Mouse (Mus musculus) CH12.LX (cell line): ENCODE data around the gene Eva1b.

ENCODE experiments used
- CHD2 ChIP-seq: IDR thresholded peaks from 2 replicates; pipeline ENCODE4 v1.6.1; 2011; ENCODE audit warnings: low read length, improper control_type of control experiment
- CTCF ChIP-seq, 2 experiments: IDR thresholded peaks in 1 of 2; conservative IDR thresholded peaks in 1 of 2; 2 replicates each; pipeline ENCODE4 v1.5.1; 2011 to 2012; ENCODE audit warnings: low read depth in 2 of 2, low read length in 2 of 2, improper control_type of control experiment in 1 of 2, inconsistent platforms in 1 of 2, mild to moderate bottlenecking in 1 of 2, moderate library complexity in 1 of 2
- EP300 ChIP-seq: IDR thresholded peaks from 2 replicates; pipeline ENCODE4 v1.6.1; 2011; ENCODE audit warnings: low read length, improper control_type of control experiment
- KAT2A ChIP-seq: IDR thresholded peaks from 2 replicates; pipeline ENCODE4 v1.6.1; 2012; ENCODE audit warnings: low read length, improper control_type of control experiment, inconsistent platforms; ENCODE audit not compliant: insufficient replicate concordance
- MAX ChIP-seq: IDR thresholded peaks from 2 replicates; pipeline ENCODE4 v1.6.1; 2011; ENCODE audit warnings: low read length, improper control_type of control experiment
- POLR2A ChIP-seq: IDR thresholded peaks from 2 replicates; pipeline ENCODE4 v1.6.1; 2011; ENCODE audit warnings: low read depth, mild to moderate bottlenecking, improper control_type of control experiment, low read length
- SIN3A ChIP-seq: IDR thresholded peaks from 2 replicates; pipeline ENCODE4 v1.6.1; 2012; ENCODE audit warnings: low read length, improper control_type of control experiment, inconsistent platforms
- TCF12 ChIP-seq: IDR thresholded peaks from 2 replicates; pipeline ENCODE4 v1.6.1; 2014; ENCODE audit warnings: low read depth, mild to moderate bottlenecking, inconsistent platforms, low read length, improper control_type of control experiment
- USF2 ChIP-seq: conservative IDR thresholded peaks from 2 replicates; pipeline ENCODE4 v1.6.1; 2011; ENCODE audit warnings: low read depth, low read length, improper control_type of control experiment
- ZKSCAN1 ChIP-seq: IDR thresholded peaks from 2 replicates; pipeline ENCODE4 v1.6.1; 2012; ENCODE audit warnings: low read depth, inconsistent platforms, low read length, improper control_type of control experiment, borderline replicate concordance

- no peak for TF ChIP-seq POLR2A
- TF ChIP-seq SIN3A = no peak
- TF ChIP-seq EP300 = no peak
- no peak for TF ChIP-seq USF2
- no peak for TF ChIP-seq TCF12
- no peak for TF ChIP-seq CTCF (conservative IDR thresholded peaks at IDR 0.05 in 1 of 2, IDR thresholded peaks at IDR 0.05 in 1 of 2; ENCODE audit: low read depth in 2 of 2, low read length in 2 of 2)
- no peak for TF ChIP-seq CHD2
- TF ChIP-seq ZKSCAN1 = no peak
- TF ChIP-seq MAX = no peak
- TF ChIP-seq KAT2A = no peak
These were observed 13.4 kb downstream of the Eva1b start for GRCm38 (mm10) chr4:126160981-126161380.
